Mouse (Mus musculus) kidney, postnatal 25 days (tissue): ENCODE data around the gene 4933407L21Rik.
"Not testable (repeated sequence)": the region's sequence is repeated elsewhere in the genome, so short reads cannot be mapped to it uniquely, and the experiment has no call there.

Experiments
- DNase-seq, 2 experiments: peaks; one replicate each; pipeline ENCODE4 v3.0.0; 2021; ENCODE audit warnings: mixed read lengths in 2 of 2

The 4933407L21Rik gene

GRCm38 (mm10) chr1:85959889-85960276 is 31.6 kb downstream of the 4933407L21Rik start:
- no peak for DNase-seq

GRCm38 (mm10) chr1:85960873-85961272 is 32.6 kb downstream of the 4933407L21Rik start, which contains the start of gene Gpr55:
Gene Gpr55, minus strand, starts transcription at chr1:85961007.
- no peak for DNase-seq

GRCm38 (mm10) chr1:85962081-85962480 is 33.8 kb downstream of the 4933407L21Rik start:
- no peak for DNase-seq

- DNase-seq, result peak in 1 of 2 experiments; percentile 69
Observed at GRCm38 (mm10) chr1:85965856-85966255, 37.6 kb downstream of the 4933407L21Rik start.

- DNase-seq, result no peak
Observed at GRCm38 (mm10) chr1:85969081-85969480, 40.8 kb downstream of the 4933407L21Rik start.

DNA sequence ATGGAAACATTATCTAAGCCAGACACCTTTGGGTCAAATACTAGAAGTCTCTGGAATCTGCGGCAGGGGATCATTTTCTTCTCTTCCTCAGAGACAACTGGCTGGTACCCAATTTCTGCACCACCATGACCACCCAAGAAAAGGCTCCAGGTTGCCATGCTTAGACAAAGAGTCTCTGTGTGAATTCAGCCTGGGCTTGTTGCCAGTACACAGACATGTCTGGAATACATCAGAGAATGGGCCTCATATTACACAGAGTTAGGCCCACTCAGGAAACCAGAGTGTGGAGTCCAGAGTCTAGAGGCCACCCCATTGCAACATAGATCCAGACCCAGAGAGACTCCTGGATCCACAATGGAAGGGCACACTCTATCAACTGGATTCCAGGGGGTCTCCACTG is 41.2 kb downstream of the 4933407L21Rik start:
- DNase-seq, result no peak

- no peak for DNase-seq
Observed at GRCm38 (mm10) chr1:85971070-85971469, 42.8 kb downstream of the 4933407L21Rik start.

GRCm38 (mm10) chr1:85972341-85972740 is 44.1 kb downstream of the 4933407L21Rik start:
- DNase-seq, result no peak

GRCm38 (mm10) chr1:85973468-85973877 is 45.2 kb downstream of the 4933407L21Rik start:
- DNase-seq, result no peak

GRCm38 (mm10) chr1:85977709-85978108 is 49.4 kb downstream of the 4933407L21Rik start:
- DNase-seq, result no peak

- DNase-seq, result peak; percentile 67 to 81
Observed at GRCm38 (mm10) chr1:85981738-85982357, 53.6 kb downstream of the 4933407L21Rik start.

GRCm38 (mm10) chr1:85985784-85986183 is 57.5 kb downstream of the 4933407L21Rik start:
- no peak for DNase-seq

DNA sequence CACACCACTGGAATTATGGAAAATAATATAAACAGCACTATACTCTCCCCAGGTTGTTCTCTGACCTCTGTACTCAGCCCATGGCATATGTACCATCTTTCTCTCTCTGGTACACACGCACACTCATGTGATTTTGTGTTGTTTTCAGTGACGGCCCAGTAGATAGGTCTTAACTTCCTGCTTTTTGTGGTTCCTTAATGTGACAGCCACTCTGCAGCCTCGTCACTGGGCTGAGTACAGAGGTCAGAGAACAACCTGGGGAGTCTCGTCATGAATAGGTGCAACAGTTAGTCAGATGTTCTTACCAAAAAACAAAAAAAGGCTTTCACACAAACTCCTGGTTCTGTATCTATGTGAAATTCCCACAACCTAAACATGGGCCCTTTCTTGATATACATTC is 60.1 kb downstream of the 4933407L21Rik start:
- no peak for DNase-seq

GRCm38 (mm10) chr1:85988882-85989281 is 60.6 kb downstream of the 4933407L21Rik start:
- not testable (repeated sequence) for DNase-seq
